In the genomic region with DNA sequence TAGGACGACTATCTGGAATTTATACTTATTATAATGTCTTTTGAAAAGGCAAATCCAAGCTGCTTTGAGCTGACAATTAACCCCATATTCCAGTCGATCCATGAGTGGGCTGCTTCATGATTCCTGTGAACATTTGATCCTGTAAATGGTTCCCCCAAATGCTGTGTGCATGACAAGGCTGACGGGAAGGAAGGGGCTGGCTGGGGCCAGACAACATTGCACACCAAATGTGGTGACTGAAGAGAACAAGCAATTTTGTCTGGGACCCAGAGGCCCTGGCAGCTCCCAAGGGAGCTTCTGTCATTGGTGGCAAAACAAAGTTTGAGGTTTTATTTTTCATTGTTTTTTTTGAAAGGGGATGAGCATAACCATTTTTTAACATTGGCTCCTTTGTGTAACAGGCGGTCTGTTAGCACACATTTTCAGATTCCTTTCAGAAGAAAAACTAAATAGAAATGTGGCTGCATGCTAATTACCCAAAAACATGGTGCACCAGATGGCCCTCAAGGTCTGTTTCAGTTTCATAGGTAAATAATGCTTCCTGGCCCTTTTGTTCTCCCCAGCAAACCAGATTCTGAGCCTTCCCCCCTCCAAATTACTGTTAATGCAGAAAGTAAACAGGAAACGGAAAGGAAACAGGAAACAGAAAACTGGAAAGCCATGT, we compare ENCODE assay signal across 17 mouse cellular contexts.
DNase-seq lines count a peak whose midpoint lies in the region; ATAC-seq lines count a peak whose summit lies in the region.
"Had no signal": no experiment of that assay in that cellular context is flagged by ENCODE, and none has a peak within 500 bp of the region (broad histone marks: within the 10 kb centered on the region; RNA-seq: fewer than 3 reads in every experiment).

No protein-coding gene starts in this region.

- H3K4me1 ChIP-seq in forebrain, embryonic 15.5 days: peaks cover 3% of the 10 kb centered on the region; the same call in 1 of the 2 replicates
- H3K4me1 ChIP-seq in forebrain, embryonic 10.5 days: no peaks in the 10 kb centered on the region
- peaks cover 4% of the 10 kb centered on the region; the same call in 1 of the 2 replicates for H3K4me1 ChIP-seq in embryonic facial prominence, embryonic 14.5 days (ENCODE audit: control insufficient read depth, insufficient read depth, low read length)
- H3K4me1 ChIP-seq: intestine, embryonic 15.5 days; midbrain, embryonic 13.5 days had no signal

- no peaks in the 10 kb centered on the region for H3K9me3 ChIP-seq in forebrain, embryonic 15.5 days
- H3K9me3 ChIP-seq in forebrain, embryonic 10.5 days: no peaks in the 10 kb centered on the region
- no peaks in the 10 kb centered on the region for H3K9me3 ChIP-seq in embryonic facial prominence, embryonic 14.5 days (ENCODE audit: control insufficient read depth, low read length)
- H3K9me3 ChIP-seq: heart, embryonic 13.5 days; intestine, embryonic 15.5 days; limb, embryonic 12.5 days; midbrain, embryonic 13.5 days had no signal

- no peak for DNase-seq in forebrain, embryonic 10.5 days (ENCODE audit: extremely low spot score, low spot score)
- DNase-seq in brain, adult 2 months (ENCODE audit: low read depth, low spot score): peak; percentile 68
- peak; percentile 26 for DNase-seq in embryonic facial prominence, embryonic 14.5 days (ENCODE audit: low spot score)
- DNase-seq in layer of hippocampus, adult 9-11 months: peak; percentile 43
- no peak for DNase-seq in urinary bladder, postnatal 4 days (ENCODE audit: low spot score in 2 of 2)
- DNase-seq in retina, embryonic 14.5 days (ENCODE audit: low spot score): no peak
- DNase-seq: adrenal gland, adult 8-10 months; right cerebral cortex, postnatal 14 days had no signal

- no peak overlapping the region for H3K4me3 ChIP-seq in forebrain, embryonic 15.5 days
- no peak overlapping the region for H3K4me3 ChIP-seq in forebrain, embryonic 10.5 days
- H3K4me3 ChIP-seq in embryonic facial prominence, embryonic 14.5 days (ENCODE audit: low read depth, low read length): no peak overlapping the region
- H3K4me3 ChIP-seq: heart, embryonic 13.5 days; intestine, embryonic 15.5 days; left cerebral cortex, adult 2 months; limb, embryonic 12.5 days; midbrain, embryonic 13.5 days had no signal

- no peak overlapping the region for H3K9ac ChIP-seq in forebrain, embryonic 15.5 days (replicated peaks)
- H3K9ac ChIP-seq in embryonic facial prominence, embryonic 14.5 days (ENCODE audit: low read depth, low read length): no peak overlapping the region
- H3K9ac ChIP-seq: heart, embryonic 13.5 days; intestine, embryonic 15.5 days; limb, embryonic 12.5 days; liver, embryonic 14.5 days; midbrain, embryonic 13.5 days had no signal

- WGBS in forebrain, embryonic 15.5 days: 40% methylated on average over 5 of the region's 5 CpGs
- WGBS in forebrain, embryonic 10.5 days: 85% methylated on average over 5 of the region's 5 CpGs
- WGBS in embryonic facial prominence, embryonic 14.5 days: 43% methylated on average over 5 of the region's 5 CpGs

- no peak overlapping the region for H3K4me2 ChIP-seq in forebrain, embryonic 15.5 days (replicated peaks)
- no peak overlapping the region for H3K4me2 ChIP-seq in embryonic facial prominence, embryonic 14.5 days (ENCODE audit: low read depth, low read length)
- H3K4me2 ChIP-seq: heart, embryonic 13.5 days; intestine, embryonic 15.5 days; limb, embryonic 12.5 days; midbrain, embryonic 13.5 days had no signal

- H3K27me3 ChIP-seq in forebrain, embryonic 15.5 days: no peaks in the 10 kb centered on the region
- H3K27me3 ChIP-seq in forebrain, embryonic 10.5 days (ENCODE audit: poor library complexity, severe bottlenecking): no peaks in the 10 kb centered on the region
- H3K27me3 ChIP-seq in embryonic facial prominence, embryonic 14.5 days (replicated peaks; ENCODE audit: control insufficient read depth, insufficient read depth, low read length): no peaks in the 10 kb centered on the region
- H3K27me3 ChIP-seq: heart, embryonic 13.5 days; intestine, embryonic 15.5 days; limb, embryonic 12.5 days; midbrain, embryonic 13.5 days had no signal

- H3K27ac ChIP-seq in forebrain, embryonic 15.5 days (replicated peaks): peak overlapping the region; percentile 38
- H3K27ac ChIP-seq in forebrain, embryonic 10.5 days: no peak overlapping the region
- H3K27ac ChIP-seq in embryonic facial prominence, embryonic 14.5 days (replicated peaks; ENCODE audit: low read depth, low read length): no peak overlapping the region
- H3K27ac ChIP-seq: heart, embryonic 13.5 days; intestine, embryonic 15.5 days; kidney, postnatal 0 days; left cerebral cortex, adult 2 months; limb, embryonic 12.5 days; liver, embryonic 14.5 days; macrophage; midbrain, embryonic 13.5 days had no signal

- no peaks in the 10 kb centered on the region for H3K36me3 ChIP-seq in forebrain, embryonic 15.5 days
- no peaks in the 10 kb centered on the region for H3K36me3 ChIP-seq in forebrain, embryonic 10.5 days (replicated peaks)
- no peaks in the 10 kb centered on the region for H3K36me3 ChIP-seq in embryonic facial prominence, embryonic 14.5 days (ENCODE audit: control insufficient read depth, insufficient read depth, low read length)
- H3K36me3 ChIP-seq: heart, embryonic 13.5 days; intestine, embryonic 15.5 days; limb, embryonic 12.5 days; midbrain, embryonic 13.5 days had no signal

- peak; percentile 73 for ATAC-seq in forebrain, embryonic 15.5 days (replicated peaks)
- ATAC-seq in embryonic facial prominence, embryonic 14.5 days (ENCODE audit: low read depth): no peak
- ATAC-seq: intestine, embryonic 15.5 days; midbrain, embryonic 13.5 days had no signal

Comparison
In these comparisons a context has a peak if more than half of its experiments do, and no peak if none do; other contexts are left out.
1. DNase-seq: peak in brain, adult 2 months (single experiment), embryonic facial prominence, embryonic 14.5 days (single experiment) and layer of hippocampus, adult 9-11 months (single experiment); none in forebrain, embryonic 10.5 days (single experiment), urinary bladder, postnatal 4 days (0 of 2) and retina, embryonic 14.5 days (single experiment).